Mouse (Mus musculus): ENCODE data around the gene Zc3h13.

GRCm38 (mm10) chr14:75365301-75366035 is 81.3 kb downstream of the Zc3h13 start:
- TF ChIP-seq POLR2A (IDR thresholded peaks at IDR 0.05; ENCODE audit: insufficient read length, low read depth), result no peak
- TF ChIP-seq MYOG (IDR thresholded peaks at IDR 0.05; ENCODE audit: control insufficient read depth in 1 of 3, insufficient read depth in 1 of 3, insufficient read length in 2 of 3, low read depth in 2 of 3), result no peak
- TF ChIP-seq MAX (IDR thresholded peaks at IDR 0.05; ENCODE audit: low read depth), result no peak
- no peak for TF ChIP-seq POLR2AphosphoS2 (IDR thresholded peaks at IDR 0.05; ENCODE audit: insufficient read length, low read depth)
- TF ChIP-seq USF1 (IDR thresholded peaks at IDR 0.05; ENCODE audit: low read depth), result no peak
- TF ChIP-seq E2F4 (IDR thresholded peaks at IDR 0.05; ENCODE audit: insufficient read depth), result no peak
- TF ChIP-seq TCF12 (IDR thresholded peaks at IDR 0.05; ENCODE audit: insufficient read depth, poor library complexity, severe bottlenecking), result no peak
- no peak for TF ChIP-seq MYOD1 (IDR thresholded peaks at IDR 0.05; ENCODE audit: control insufficient read depth in 1 of 3, insufficient read length in 2 of 3, low read depth in 2 of 3)
